Mouse (Mus musculus): ENCODE measurements around the gene Lca5. TPM values are rescaled to one million over a fixed set of nuclear protein-coding genes. Genes with fewer than 3 reads are reported as not detected.

The Lca5 gene
- polyA plus RNA-seq, 1 experiment: 8.2 TPM

DNA sequence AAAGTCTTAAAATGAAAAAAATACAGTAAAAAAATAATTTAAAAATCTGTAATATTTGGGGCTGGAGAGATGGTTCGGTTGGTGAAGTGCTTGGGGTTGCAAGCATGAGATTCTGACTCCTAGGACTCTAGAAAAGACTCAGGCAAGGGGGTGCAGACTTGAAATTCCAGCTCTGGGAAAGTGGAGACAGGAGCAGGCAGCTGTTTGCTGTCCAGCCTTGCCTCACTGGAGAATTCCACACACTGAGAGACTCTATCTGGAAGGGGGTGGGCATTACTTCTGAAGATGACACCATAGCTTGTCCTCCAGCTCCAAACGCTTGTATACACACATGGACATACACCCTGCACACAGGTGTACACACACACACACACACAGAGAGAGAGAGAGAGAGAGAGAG lies 63.8 kb downstream of the Lca5 start:
- H3K27ac ChIP-seq (ENCODE audit: insufficient read depth, low read depth, low read length): no peak overlapping the region
- H3K4me3 ChIP-seq (ENCODE audit: insufficient read depth, low read length): no peak overlapping the region
- TF ChIP-seq POLR2A (IDR thresholded peaks at IDR 0.05; ENCODE audit: borderline replicate concordance, low read depth, low read length) (no peak), CTCF (IDR thresholded peaks at IDR 0.05; ENCODE audit: low read depth, low read length) (no peak)
- H3K4me1 ChIP-seq (ENCODE audit: control insufficient read depth, insufficient read depth, low read length): no peaks in the 10 kb centered on the region

DNA sequence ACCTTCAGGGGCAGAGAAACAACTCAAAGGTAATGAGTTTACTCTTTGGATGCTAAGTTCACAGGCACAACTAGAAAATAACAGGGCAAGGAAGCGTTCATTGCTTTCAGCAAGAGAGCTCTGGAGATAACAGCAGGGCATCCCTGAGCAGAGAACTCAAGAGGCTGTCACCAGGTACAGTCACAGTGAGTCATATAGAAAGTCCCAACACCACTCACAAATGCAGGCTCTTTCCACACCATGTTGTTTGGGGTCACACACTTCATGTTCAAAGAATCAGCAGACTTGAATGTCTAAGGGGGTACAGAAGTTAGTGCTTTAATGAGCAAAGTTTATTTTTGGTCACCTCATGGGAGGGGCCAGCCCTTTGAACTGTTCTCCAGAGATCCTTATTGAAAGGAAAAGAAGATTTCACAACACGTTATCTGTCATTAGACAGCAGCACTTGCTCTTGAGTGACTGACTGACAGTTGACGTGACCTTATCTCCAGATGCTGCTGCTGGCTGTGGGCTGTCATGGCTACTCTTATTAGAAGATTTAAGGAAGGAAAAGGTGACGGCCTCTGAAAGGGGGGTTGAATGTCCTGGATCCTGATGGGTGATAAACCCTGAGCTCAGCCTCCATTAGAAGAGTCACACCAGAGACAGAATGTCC lies 65.3 kb downstream of the Lca5 start:
- H3K4me3 ChIP-seq (ENCODE audit: insufficient read depth, low read length): no peak overlapping the region
- no peak overlapping the region for H3K27ac ChIP-seq (ENCODE audit: insufficient read depth, low read depth, low read length)
- TF ChIP-seq POLR2A (IDR thresholded peaks at IDR 0.05; ENCODE audit: borderline replicate concordance, low read depth, low read length) (no peak), CTCF (IDR thresholded peaks at IDR 0.05; ENCODE audit: low read depth, low read length) (no peak)
- H3K4me1 ChIP-seq (ENCODE audit: control insufficient read depth, insufficient read depth, low read length): no peaks in the 10 kb centered on the region

DNA sequence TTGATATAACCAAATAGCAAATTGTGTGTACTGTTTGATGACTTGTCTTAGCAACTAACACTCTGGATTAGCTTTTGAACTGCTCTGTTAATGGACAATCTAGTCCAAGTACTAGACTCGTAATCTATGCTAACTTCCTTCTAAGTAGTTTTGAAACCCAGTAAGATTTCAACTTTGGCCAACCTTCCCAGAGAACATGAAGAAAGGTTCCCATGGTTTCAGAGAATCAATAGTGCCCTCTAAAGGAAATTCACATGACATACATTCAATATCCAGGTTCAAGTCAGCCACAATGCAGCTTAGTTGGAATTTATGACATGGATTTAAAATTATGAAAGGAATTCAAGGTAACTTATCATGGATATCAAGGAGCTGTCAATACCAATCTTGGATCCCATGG lies 70.0 kb downstream of the Lca5 start:
- H3K4me1 ChIP-seq (ENCODE audit: control insufficient read depth, insufficient read depth, low read length): no peaks in the 10 kb centered on the region
- H3K27ac ChIP-seq (ENCODE audit: insufficient read depth, low read depth, low read length): no peak overlapping the region
- no peak overlapping the region for H3K4me3 ChIP-seq (ENCODE audit: insufficient read depth, low read length)
- TF ChIP-seq CTCF (IDR thresholded peaks at IDR 0.05; ENCODE audit: low read depth, low read length) (no peak), POLR2A (IDR thresholded peaks at IDR 0.05; ENCODE audit: borderline replicate concordance, low read depth, low read length) (no peak)

DNA sequence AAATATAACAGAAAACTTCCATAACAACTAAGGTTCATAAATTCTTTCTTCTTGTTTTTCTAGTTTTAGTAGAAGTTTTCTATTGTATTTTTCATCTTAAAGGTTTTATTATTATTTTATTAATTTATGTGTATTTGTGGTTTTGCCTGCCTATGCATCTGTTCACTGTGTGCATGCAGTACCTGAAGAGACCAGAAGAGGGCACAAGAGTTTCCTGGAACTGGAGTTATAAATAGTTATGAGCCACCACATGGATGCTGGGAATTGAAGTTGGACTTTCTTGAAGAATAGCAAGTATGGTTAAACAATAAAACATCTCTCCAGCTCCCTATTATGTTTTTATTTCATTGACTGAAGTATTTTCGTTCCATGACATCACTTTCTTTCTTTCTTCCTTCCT lies 72.7 kb downstream of the Lca5 start:
- no peak overlapping the region for H3K27ac ChIP-seq (ENCODE audit: insufficient read depth, low read depth, low read length)
- TF ChIP-seq CTCF (IDR thresholded peaks at IDR 0.05; ENCODE audit: low read depth, low read length) (no peak), POLR2A (IDR thresholded peaks at IDR 0.05; ENCODE audit: borderline replicate concordance, low read depth, low read length) (no peak)
- no peak overlapping the region for H3K4me3 ChIP-seq (ENCODE audit: insufficient read depth, low read length)
- no peaks in the 10 kb centered on the region for H3K4me1 ChIP-seq (ENCODE audit: control insufficient read depth, insufficient read depth, low read length)

DNA sequence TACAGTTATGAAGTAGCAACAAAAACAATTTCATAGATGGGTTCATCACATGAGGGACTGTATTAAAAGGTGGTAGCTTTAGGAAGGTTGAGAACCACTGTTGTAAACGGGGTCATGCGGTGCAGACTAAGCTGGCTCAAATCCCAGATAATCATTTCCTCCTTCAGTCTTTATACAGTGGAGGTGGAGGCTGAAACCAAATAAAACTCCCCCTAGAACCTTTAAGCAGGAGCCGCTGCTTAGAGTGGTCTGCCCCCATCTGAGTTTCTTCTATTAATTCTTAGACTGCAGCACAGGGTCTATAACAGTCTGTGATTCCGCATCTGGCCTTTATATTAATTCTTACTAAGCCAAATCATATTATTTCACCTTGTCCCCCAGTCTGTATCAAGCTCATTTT lies 85.1 kb downstream of the Lca5 start:
- peaks cover 5% of the 10 kb centered on the region; the same call in 1 of the 2 replicates for H3K4me1 ChIP-seq (ENCODE audit: control insufficient read depth, insufficient read depth, low read length)
- TF ChIP-seq CTCF (IDR thresholded peaks at IDR 0.05; ENCODE audit: low read depth, low read length) (no peak), POLR2A (IDR thresholded peaks at IDR 0.05; ENCODE audit: borderline replicate concordance, low read depth, low read length) (no peak)
- no peak overlapping the region for H3K27ac ChIP-seq (ENCODE audit: insufficient read depth, low read depth, low read length)
- H3K4me3 ChIP-seq (ENCODE audit: insufficient read depth, low read length): no peak overlapping the region

DNA sequence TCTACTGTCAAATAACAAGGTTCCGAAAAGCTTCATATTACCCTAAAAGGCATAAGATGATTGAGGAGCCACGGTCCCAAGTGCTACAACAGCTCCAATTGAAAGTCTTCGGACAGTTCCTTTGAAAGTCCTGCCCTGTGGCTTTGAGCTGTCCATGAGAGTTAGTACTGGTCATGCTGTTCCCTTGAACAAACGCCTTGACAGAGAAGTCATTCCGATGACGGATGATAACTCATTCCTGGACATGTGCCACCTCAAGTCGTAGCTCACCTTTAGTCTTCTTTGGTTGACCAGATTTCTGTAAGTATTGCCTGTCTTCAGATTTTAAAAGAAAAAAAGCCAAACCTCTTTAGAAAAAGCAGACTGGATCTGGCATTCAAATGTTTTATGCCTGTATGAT lies 87.6 kb downstream of the Lca5 start:
- no peak overlapping the region for H3K27ac ChIP-seq (ENCODE audit: insufficient read depth, low read depth, low read length)
- TF ChIP-seq POLR2A (IDR thresholded peaks at IDR 0.05; ENCODE audit: borderline replicate concordance, low read depth, low read length) (no peak), CTCF (IDR thresholded peaks at IDR 0.05; ENCODE audit: low read depth, low read length) (no peak)
- peaks cover 5% of the 10 kb centered on the region; the same call in 1 of the 2 replicates for H3K4me1 ChIP-seq (ENCODE audit: control insufficient read depth, insufficient read depth, low read length)
- no peak overlapping the region for H3K4me3 ChIP-seq (ENCODE audit: insufficient read depth, low read length)

DNA sequence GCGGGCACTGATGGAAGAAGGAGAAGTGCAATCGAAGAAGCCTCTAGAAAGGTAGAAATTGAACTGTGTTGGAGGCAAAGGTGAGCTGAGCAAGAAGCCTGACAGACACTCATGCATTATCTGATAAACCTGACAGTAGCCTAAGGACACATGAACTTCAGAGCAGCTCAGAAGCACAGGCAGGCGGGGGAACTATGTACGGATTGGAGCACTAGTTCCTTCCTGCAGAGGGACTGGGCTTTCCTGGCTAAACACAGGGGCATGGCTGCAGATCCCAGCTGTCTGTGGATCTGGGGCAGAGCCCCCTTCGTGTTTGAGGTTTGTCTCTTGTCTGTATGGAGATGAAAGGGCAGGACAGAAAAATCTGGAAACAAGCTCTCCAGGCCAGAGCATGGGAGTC lies 89.8 kb downstream of the Lca5 start:
- Histone ChIP-seq H3K27ac (ENCODE audit: insufficient read depth, low read depth, low read length) (no peak overlapping the region), H3K4me1 (ENCODE audit: control insufficient read depth, insufficient read depth, low read length) (peaks cover 5% of the 10 kb centered on the region; the same call in 1 of the 2 replicates), H3K4me3 (ENCODE audit: insufficient read depth, low read length) (no peak overlapping the region)
- TF ChIP-seq CTCF (IDR thresholded peaks at IDR 0.05; ENCODE audit: low read depth, low read length) (no peak), POLR2A (IDR thresholded peaks at IDR 0.05; ENCODE audit: borderline replicate concordance, low read depth, low read length) (no peak)

DNA sequence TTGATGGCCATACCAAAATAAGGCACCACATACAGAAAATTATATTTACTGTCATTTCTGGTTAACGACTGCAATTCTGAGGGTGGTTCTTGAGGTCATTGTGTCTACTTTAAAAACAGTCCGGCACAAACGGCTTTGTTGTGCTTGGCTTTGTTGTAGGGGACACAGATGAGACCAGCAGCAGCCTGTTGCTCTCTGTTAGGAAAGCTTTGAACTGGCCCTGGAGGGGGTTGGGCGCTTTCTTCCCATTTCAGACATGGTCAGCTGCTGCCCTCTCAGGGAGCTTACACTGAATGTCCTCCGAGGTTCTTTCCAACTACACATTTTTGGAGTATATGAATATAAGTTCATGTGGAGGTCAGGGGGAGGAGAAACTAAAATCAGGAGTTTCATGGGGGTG lies 90.3 kb downstream of the Lca5 start:
- H3K4me1 ChIP-seq (ENCODE audit: control insufficient read depth, insufficient read depth, low read length): peaks cover 5% of the 10 kb centered on the region; the same call in 1 of the 2 replicates
- no peak overlapping the region for H3K4me3 ChIP-seq (ENCODE audit: insufficient read depth, low read length)
- no peak for TF ChIP-seq POLR2A (IDR thresholded peaks at IDR 0.05; ENCODE audit: borderline replicate concordance, low read depth, low read length)
- TF ChIP-seq CTCF (IDR thresholded peaks at IDR 0.05; ENCODE audit: low read depth, low read length): no peak
- no peak overlapping the region for H3K27ac ChIP-seq (ENCODE audit: insufficient read depth, low read depth, low read length)

DNA sequence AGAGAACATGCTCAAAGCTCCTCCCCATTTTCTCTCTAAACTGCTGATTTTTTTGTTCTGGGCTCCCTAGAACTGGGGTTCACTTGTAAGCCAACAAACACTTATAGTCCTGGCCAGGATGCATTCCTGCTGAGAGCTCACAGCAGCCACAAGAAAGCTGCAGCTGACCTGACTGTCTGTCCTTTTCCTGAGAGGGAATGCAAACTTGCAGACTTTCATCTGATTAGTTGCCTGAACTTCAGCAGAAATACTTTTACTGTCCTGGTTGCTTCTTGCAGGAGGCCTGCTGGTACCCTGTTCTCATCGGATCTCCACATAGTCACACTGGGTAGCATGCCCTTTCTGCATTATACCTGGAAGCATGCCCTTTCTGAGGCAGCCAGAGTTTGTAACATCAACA lies 91.0 kb downstream of the Lca5 start:
- no peak overlapping the region for H3K27ac ChIP-seq (ENCODE audit: insufficient read depth, low read depth, low read length)
- TF ChIP-seq CTCF (IDR thresholded peaks at IDR 0.05; ENCODE audit: low read depth, low read length): no peak
- TF ChIP-seq POLR2A (IDR thresholded peaks at IDR 0.05; ENCODE audit: borderline replicate concordance, low read depth, low read length): no peak

DNA sequence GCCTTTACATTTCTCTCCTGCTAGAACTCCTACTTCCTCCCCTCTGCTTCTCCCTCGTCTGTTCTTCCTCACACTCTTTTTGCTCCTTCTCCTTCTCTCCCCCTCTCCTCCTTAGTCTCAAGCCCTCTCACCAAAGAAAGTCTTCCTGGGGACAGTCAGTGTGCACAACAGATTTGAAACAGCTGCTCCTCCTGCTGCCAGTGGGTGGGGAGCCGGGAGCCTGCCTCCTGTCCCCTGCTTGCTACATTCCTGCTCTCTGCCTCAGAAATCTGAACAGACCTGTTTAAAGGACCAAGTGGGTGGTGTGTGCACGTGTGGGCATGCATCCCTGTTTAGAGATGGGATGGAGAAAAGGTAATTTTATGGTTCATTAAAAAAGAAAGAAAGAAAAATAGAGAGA lies 91.4 kb downstream of the Lca5 start:
- no peak overlapping the region for H3K4me3 ChIP-seq (ENCODE audit: insufficient read depth, low read length)
- H3K27ac ChIP-seq (ENCODE audit: insufficient read depth, low read depth, low read length): no peak overlapping the region
- H3K4me1 ChIP-seq (ENCODE audit: control insufficient read depth, insufficient read depth, low read length): peaks cover 5% of the 10 kb centered on the region; the same call in 1 of the 2 replicates
- TF ChIP-seq POLR2A (IDR thresholded peaks at IDR 0.05; ENCODE audit: borderline replicate concordance, low read depth, low read length) (no peak), CTCF (IDR thresholded peaks at IDR 0.05; ENCODE audit: low read depth, low read length) (no peak)

More for the DNA sequence above, 91.0 kb downstream of the Lca5 start:
- H3K4me3 ChIP-seq (ENCODE audit: insufficient read depth, low read length): no peak overlapping the region
- peaks cover 5% of the 10 kb centered on the region; the same call in 1 of the 2 replicates for H3K4me1 ChIP-seq (ENCODE audit: control insufficient read depth, insufficient read depth, low read length)

All from bone marrow macrophage, adult 2 months (primary cell).